ENCODE assay signal across 5 mouse cellular contexts in genomic region chr9:112033840-112034239, GRCm38 (mm10).
DNase-seq lines count a peak whose midpoint lies in the region; ATAC-seq and TF ChIP-seq lines count a peak whose summit lies in the region.
"Not testable (repeated sequence)": the region's sequence is repeated elsewhere in the genome, so short reads cannot be mapped to it uniquely, and the experiment has no call there.

No protein-coding gene starts in this region.

- not testable (repeated sequence) for H3K9ac ChIP-seq in embryonic facial prominence, embryonic 15.5 days; intestine, embryonic 16.5 days (ENCODE audit: low read depth, low read length); stomach, embryonic 14.5 days (replicated peaks; ENCODE audit: low read depth, low read length); stomach, postnatal 0 days (ENCODE audit: low read length)

- H3K4me3 ChIP-seq in embryonic facial prominence, embryonic 15.5 days (replicated peaks); intestine, embryonic 16.5 days (ENCODE audit: low read length); stomach, embryonic 14.5 days (ENCODE audit: low read depth, low read length); stomach, postnatal 0 days (ENCODE audit: low read depth, low read length): not testable (repeated sequence)

- H3K4me1 ChIP-seq in embryonic facial prominence, embryonic 15.5 days; intestine, embryonic 16.5 days (ENCODE audit: control insufficient read depth, insufficient read depth, low read length); stomach, embryonic 14.5 days (ENCODE audit: control insufficient read depth, insufficient read depth, low read length); stomach, postnatal 0 days (replicated peaks; ENCODE audit: control insufficient read depth, insufficient read depth): not testable (repeated sequence)

- DNase-seq in ES-CJ7 (ENCODE audit: low read depth, low spot score) = peak; percentile 8
- DNase-seq in stomach, postnatal 0 days (ENCODE audit: low spot score) = not testable (repeated sequence)

- H3K4me2 ChIP-seq in embryonic facial prominence, embryonic 15.5 days (replicated peaks); intestine, embryonic 16.5 days (ENCODE audit: low read depth, low read length); stomach, embryonic 14.5 days (replicated peaks; ENCODE audit: low read depth, low read length); stomach, postnatal 0 days (replicated peaks; ENCODE audit: low read depth): not testable (repeated sequence)

- ATAC-seq in embryonic facial prominence, embryonic 15.5 days (ENCODE audit: insufficient number of reproducible peaks, low FRiP score, low TSS enrichment, low read depth) = 0 out of 2 replicates have a peak, but pooled peaks have one; percentile 34
- peak; percentile 75 for ATAC-seq in intestine, embryonic 16.5 days
- ATAC-seq in stomach, embryonic 14.5 days (ENCODE audit: insufficient number of reproducible peaks, insufficient read depth, low FRiP score, low read depth) = peak; percentile 46; the same call in 1 of the 2 replicates
- ATAC-seq in stomach, postnatal 0 days (ENCODE audit: low FRiP score, low TSS enrichment) = 0 out of 2 replicates have a peak, but pooled peaks have one; percentile 32

- not testable (repeated sequence) for H3K36me3 ChIP-seq in embryonic facial prominence, embryonic 15.5 days; intestine, embryonic 16.5 days (ENCODE audit: control insufficient read depth, insufficient read depth, low read length); stomach, embryonic 14.5 days (ENCODE audit: control insufficient read depth, insufficient read depth, low read length); stomach, postnatal 0 days (ENCODE audit: control insufficient read depth, insufficient read depth, low read length)

- TF ChIP-seq CTCF in stomach, postnatal 0 days (IDR thresholded peaks at IDR 0.05; ENCODE audit: low read depth) = not testable (repeated sequence)

- H3K9me3 ChIP-seq in embryonic facial prominence, embryonic 15.5 days (replicated peaks); intestine, embryonic 16.5 days (ENCODE audit: control insufficient read depth, low read length); stomach, embryonic 14.5 days (ENCODE audit: control insufficient read depth, low read depth, low read length); stomach, postnatal 0 days (ENCODE audit: control insufficient read depth, low read length): not testable (repeated sequence)

- not testable (repeated sequence) for TF ChIP-seq EP300 in stomach, postnatal 0 days (optimal IDR thresholded peaks at IDR 0.05)

- H3K27me3 ChIP-seq in embryonic facial prominence, embryonic 15.5 days; intestine, embryonic 16.5 days (replicated peaks; ENCODE audit: control insufficient read depth, insufficient read depth, low read length); stomach, embryonic 14.5 days (ENCODE audit: control insufficient read depth, insufficient read depth, low read length); stomach, postnatal 0 days (ENCODE audit: control insufficient read depth, insufficient read depth, low read length): not testable (repeated sequence)

- WGBS in embryonic facial prominence, embryonic 15.5 days = 25% methylated on average over 3 of the region's 10 CpGs
- WGBS in intestine, embryonic 16.5 days = 8% methylated on average over 2 of the region's 10 CpGs
- WGBS in stomach, embryonic 14.5 days = 34% methylated on average over 2 of the region's 10 CpGs
- 39% methylated on average over 2 of the region's 10 CpGs for WGBS in stomach, postnatal 0 days

- H3K27ac ChIP-seq in embryonic facial prominence, embryonic 15.5 days (replicated peaks); intestine, embryonic 16.5 days (ENCODE audit: low read length); stomach, embryonic 14.5 days (ENCODE audit: low read length); stomach, postnatal 0 days (replicated peaks): not testable (repeated sequence)
